Mouse (Mus musculus) limb, embryonic 10.5 days (tissue): ENCODE results near the gene Ubac2. TPM values are rescaled to one million over a fixed set of nuclear protein-coding genes. Genes with fewer than 3 reads are reported as not detected.

Experiments
- DNase-seq: peaks from one replicate; pipeline ENCODE4 v3.0.0-alpha.2; 2017; ENCODE audit warnings: low spot score
- H3K27ac ChIP-seq: fragments of 300-500 bp; sonication (generic); 2 replicates; pipeline ENCODE4 v1.5.1; 2016; ENCODE audit warnings: mild to moderate bottlenecking
- H3K27me3 ChIP-seq: fragments of 300-500 bp; sonication (generic); 2 replicates; pipeline ENCODE4 v1.6.1; 2016; ENCODE audit warnings: low read depth, mild to moderate bottlenecking; ENCODE audit not compliant: poor library complexity, severe bottlenecking
- H3K36me3 ChIP-seq: fragments of 300-500 bp; sonication (generic); 2 replicates; pipeline ENCODE4 v1.6.1; 2016; ENCODE audit warnings: mild to moderate bottlenecking, moderate library complexity
- H3K4me1 ChIP-seq: fragments of 300-500 bp; sonication (generic); 2 replicates; pipeline ENCODE4 v1.6.1; 2016
- H3K4me3 ChIP-seq: fragments of 300-500 bp; sonication (generic); 2 replicates; pipeline ENCODE4 v1.5.1; 2016; ENCODE audit warnings: mild to moderate bottlenecking, moderate library complexity
- H3K9me3 ChIP-seq: fragments of 300-500 bp; sonication (generic); replicated peaks from 2 replicates; pipeline ENCODE4 v1.6.1; 2016; ENCODE audit warnings: mild to moderate bottlenecking
- WGBS: fragments of 180-500 bp; shearing (Covaris S2); methylation state at CpG from one replicate; pipeline ENCODE4 v1.1.7; 2016; 5-methylcytosine and 5-hydroxymethylcytosine counted together
- polyA plus RNA-seq: library from polyadenylated mRNA; unstranded; fragments of >200 nt; fragmentation: Nextera tagmentation; extraction: Ambion mirVana; gene quantifications from 2 replicates; pipeline ENCODE4 v1.2.1, GENCODE M21; 2016

The Ubac2 gene
- polyA plus RNA-seq, 1 experiment from 2014 or later, result 73.4 TPM

DNA sequence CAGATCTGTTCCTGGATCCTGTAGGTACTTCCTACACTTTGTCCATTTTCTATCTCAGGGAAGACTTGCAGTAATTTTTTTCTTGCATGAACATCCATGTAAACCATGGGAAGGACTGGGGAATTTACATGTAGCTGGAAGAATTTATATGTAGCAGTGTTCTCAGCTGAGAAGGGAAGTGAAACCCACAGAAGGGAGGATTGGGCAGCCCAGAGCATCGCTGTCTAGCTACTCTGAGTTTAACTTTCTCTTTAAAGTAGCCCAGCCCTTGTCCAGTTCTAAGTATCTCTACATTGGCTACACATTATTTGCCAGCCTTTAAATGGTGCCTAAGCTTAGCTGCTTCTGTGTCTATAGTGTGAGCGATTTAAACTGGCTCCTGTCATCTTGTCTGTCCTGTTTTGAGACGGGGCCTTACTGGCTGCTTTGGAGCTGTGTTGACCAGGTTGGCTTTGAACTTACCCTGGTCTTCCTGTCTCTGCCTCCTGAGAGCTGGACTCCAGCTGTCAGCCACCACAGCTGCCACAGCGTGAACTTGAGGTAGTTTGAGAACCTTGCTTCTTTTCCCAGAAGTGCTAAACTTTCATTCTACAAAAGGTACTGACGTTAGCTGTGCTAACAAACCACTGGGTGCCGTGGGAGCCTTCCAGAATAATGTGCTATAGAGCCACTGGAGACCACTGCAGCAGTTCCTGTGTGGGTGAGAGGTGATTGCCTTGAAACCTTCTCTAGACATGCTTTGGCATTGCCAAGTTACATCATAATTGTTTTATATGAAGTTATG lies 38.1 kb downstream of the Ubac2 start:
- Histone ChIP-seq H3K27ac (no peak overlapping the region), H3K4me1 (no peaks in the 10 kb centered on the region), H3K4me3 (no peak overlapping the region), H3K9me3 (no peaks in the 10 kb centered on the region), H3K27me3 (no peaks in the 10 kb centered on the region), H3K36me3 (peaks cover 48% of the 10 kb centered on the region)
- 88% methylated on average over 6 of the region's 6 CpGs for WGBS
- DNase-seq, result no peak

DNA sequence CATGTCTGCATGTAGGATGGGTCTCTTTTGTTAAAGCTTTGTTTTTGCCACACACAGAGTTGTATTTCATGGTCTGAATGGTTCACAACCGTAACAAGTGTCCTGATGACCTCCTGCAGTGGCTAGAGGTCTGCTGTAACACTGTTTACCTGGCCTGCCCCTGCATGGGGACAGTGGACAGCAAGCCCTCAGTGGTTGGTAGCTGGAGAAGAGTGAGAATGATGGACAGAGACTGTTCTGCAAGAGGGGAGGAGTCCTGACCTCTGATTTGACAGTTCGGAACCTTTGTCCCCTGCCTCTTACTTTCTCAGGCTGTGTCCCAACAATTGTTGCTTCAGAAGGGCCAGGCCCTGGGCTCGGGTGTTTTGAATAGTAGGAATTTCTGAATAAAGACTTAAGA lies 39.8 kb downstream of the Ubac2 start:
- Histone ChIP-seq H3K4me3 (no peak overlapping the region), H3K4me1 (no peaks in the 10 kb centered on the region), H3K9me3 (no peaks in the 10 kb centered on the region), H3K27me3 (no peaks in the 10 kb centered on the region), H3K27ac (no peak overlapping the region), H3K36me3 (peaks cover 31% of the 10 kb centered on the region)
- 89% methylated on average over 3 of the region's 3 CpGs for WGBS
- DNase-seq, result peak; percentile 20

DNA sequence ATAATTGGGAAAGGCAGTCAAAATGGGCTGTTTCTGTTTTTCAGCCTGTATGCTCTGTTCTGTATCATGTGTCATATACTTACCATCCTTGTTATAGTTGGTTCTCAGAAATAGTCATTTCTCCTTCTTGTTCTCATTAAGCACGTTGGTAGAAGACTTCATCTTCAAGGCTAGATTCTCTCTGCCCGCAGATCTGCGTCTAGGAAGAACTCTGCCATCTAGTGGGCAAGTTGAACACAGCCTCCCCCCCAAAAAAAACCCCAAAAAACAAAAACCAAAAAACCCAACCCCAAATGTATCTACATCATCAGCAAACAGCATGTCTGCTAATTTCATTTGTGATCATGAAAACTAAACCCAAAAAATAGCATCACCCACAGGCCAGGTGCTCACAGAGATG lies 41.3 kb downstream of the Ubac2 start:
- no peak overlapping the region for H3K27ac ChIP-seq
- no peaks in the 10 kb centered on the region for H3K9me3 ChIP-seq
- H3K36me3 ChIP-seq, result peaks cover 28% of the 10 kb centered on the region
- H3K4me3 ChIP-seq, result no peak overlapping the region
- WGBS, result 38% methylated on average over 3 of the region's 3 CpGs
- no peaks in the 10 kb centered on the region for H3K27me3 ChIP-seq
- DNase-seq, result no peak
- no peaks in the 10 kb centered on the region for H3K4me1 ChIP-seq

DNA sequence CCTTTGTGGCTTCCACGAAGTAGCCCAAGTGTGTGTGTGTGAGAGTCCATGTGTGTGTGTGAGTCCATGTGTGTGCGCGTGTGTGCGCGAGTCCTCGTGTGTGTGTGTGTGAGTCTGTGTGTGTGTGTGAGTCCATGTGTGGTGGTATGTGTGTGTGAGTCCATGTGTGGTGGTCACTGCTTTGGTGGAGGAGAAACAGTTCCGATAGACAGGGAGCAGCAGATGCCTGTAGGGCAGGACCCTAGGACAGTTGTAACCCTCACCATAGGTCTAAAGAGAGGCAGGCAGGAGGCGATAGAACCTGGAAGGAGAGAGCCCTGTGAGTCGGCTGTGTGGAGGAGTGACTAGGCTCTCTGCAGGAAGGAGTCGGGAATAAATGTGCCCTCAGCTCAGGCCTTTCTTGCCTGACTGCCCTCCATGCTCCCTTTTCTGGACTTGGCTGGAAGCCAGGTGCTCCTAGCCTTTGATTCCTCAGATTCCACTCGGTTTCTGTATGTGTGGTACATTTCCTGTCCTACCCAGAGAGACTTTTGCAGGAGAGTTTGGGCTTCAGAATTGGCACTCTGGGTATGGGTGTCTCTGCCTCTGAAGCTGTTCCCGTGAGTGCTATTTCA lies 42.2 kb downstream of the Ubac2 start:
- Histone ChIP-seq H3K36me3 (peaks cover 28% of the 10 kb centered on the region), H3K4me1 (no peaks in the 10 kb centered on the region), H3K27ac (no peak overlapping the region), H3K27me3 (no peaks in the 10 kb centered on the region), H3K9me3 (no peaks in the 10 kb centered on the region), H3K4me3 (no peak overlapping the region)
- no peak for DNase-seq
- 89% methylated on average over 12 of the region's 12 CpGs for WGBS

DNA sequence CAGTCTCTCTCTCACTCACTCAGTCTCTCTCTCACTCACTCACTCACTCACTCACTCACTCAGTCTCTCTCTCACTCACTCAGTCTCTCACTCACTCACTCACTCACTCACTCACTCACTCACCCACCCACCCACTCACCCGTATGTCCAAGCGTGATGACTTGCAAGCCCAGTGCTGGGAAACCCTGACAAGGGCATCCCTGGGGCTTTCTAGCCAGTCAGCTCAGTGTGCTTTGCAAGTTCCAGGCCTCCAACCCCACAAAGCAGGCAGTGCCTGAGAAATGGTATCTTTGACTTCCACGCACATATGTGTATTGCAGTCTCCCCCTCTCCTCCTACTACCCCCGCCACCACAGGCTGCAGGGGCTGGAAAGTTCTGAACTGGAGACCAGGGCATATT lies 43.6 kb downstream of the Ubac2 start:
- no peak overlapping the region for H3K4me3 ChIP-seq
- peak; percentile 27 for DNase-seq

DNA sequence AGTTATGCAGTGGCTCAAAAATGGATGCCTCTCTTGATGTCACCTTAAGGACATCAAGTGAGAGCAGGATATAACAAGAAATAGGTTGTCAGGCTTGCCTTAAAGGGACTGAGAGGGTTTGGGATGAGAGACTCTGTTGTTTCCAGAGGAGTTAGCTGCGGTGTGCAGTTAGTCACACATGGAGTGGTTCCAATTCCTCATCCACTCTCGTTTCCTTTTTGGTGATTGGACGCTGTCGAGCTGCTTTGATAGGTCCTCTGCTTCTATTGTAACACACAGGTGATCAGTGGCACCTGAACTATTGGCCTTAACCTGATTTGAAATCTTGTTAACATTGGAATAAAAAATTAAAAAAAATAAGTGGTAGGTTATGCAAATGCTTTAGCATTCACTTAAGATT lies 44.3 kb downstream of the Ubac2 start:
- DNase-seq, result peak; percentile 4
- Histone ChIP-seq H3K9me3 (no peaks in the 10 kb centered on the region), H3K4me3 (no peak overlapping the region), H3K27ac (no peak overlapping the region), H3K27me3 (no peaks in the 10 kb centered on the region), H3K4me1 (no peaks in the 10 kb centered on the region), H3K36me3 (peaks cover 10% of the 10 kb centered on the region)
- 92% methylated on average over 4 of the region's 4 CpGs for WGBS

More for the DNA sequence above, 43.6 kb downstream of the Ubac2 start:
- WGBS, result 95% methylated on average over 4 of the region's 4 CpGs
- Histone ChIP-seq H3K27me3 (no peaks in the 10 kb centered on the region), H3K36me3 (peaks cover 17% of the 10 kb centered on the region), H3K27ac (no peak overlapping the region), H3K9me3 (no peaks in the 10 kb centered on the region), H3K4me1 (no peaks in the 10 kb centered on the region)

DNA sequence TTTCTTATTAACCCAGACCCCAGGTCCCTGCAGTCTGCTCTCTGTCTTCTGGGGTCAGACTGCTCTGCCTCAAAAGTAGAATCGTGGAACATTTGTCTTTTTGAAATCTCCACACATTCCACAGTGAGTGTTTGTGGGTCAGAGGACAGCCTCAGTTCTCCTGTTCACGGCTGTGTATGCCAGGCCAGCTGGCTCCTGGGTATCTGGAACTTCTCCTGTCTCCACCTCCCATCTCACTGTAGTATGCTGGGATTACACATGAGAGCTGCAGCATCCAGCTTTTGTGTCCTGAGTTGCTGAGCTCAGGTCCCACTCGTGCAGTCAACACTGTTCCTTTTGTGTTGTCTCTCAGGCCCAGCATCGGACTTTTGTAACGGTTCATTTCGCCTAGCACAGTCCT lies 46.5 kb downstream of the Ubac2 start:
- WGBS, result 90% methylated on average over 6 of the region's 6 CpGs
- peak; percentile 24 for DNase-seq

DNA sequence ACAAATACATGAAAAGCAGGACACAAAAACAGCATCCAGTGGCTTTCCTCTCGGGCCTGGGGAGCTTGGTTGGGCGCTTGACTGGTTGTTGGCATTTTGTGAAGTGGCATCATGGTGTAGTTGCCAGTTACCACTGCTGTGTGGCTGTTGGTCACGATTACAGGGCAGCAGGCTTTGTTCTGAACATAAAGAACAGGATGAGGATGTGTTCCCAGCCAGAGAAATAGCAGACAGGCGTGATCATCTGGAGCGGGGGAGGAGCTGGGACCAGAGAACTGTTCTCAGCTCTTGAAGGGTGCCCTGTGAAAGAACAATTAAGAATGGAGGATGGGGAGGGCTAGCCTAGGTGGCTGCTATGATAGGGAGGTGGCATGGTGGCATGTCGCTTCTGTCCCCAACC lies 48.5 kb downstream of the Ubac2 start:
- DNase-seq, result no peak

More for the DNA sequence above, 46.5 kb downstream of the Ubac2 start:
- H3K36me3 ChIP-seq, result peaks cover 9% of the 10 kb centered on the region
- H3K4me3 ChIP-seq, result no peak overlapping the region
- no peaks in the 10 kb centered on the region for H3K4me1 ChIP-seq
- no peaks in the 10 kb centered on the region for H3K27me3 ChIP-seq
- H3K9me3 ChIP-seq, result no peaks in the 10 kb centered on the region
- no peak overlapping the region for H3K27ac ChIP-seq

DNA sequence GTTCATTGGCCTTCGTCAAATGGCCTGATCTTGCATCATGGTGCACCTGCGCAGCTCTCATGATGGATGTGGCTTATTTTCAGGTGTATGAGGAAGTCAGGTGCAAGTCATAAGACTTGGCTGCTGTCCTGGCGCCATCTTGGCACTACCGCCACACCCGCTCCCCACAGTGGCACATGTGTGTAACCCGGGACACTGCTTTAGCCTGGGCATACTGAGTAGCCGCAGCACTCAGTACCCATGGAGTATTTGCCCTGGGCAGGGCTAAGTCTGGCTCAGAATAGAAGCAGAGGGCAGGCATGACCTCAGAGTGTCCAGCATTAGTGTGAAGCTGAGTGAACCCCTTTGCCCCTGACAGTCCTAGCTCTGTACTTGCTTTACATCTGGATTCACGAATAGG lies 49.0 kb downstream of the Ubac2 start:
- 95% methylated on average over 8 of the region's 8 CpGs for WGBS
- no peak overlapping the region for H3K4me3 ChIP-seq
- no peaks in the 10 kb centered on the region for H3K36me3 ChIP-seq
- no peaks in the 10 kb centered on the region for H3K9me3 ChIP-seq
- no peak for DNase-seq
- H3K4me1 ChIP-seq, result no peaks in the 10 kb centered on the region
- no peaks in the 10 kb centered on the region for H3K27me3 ChIP-seq
- no peak overlapping the region for H3K27ac ChIP-seq

More for the DNA sequence above, 48.5 kb downstream of the Ubac2 start:
- Histone ChIP-seq H3K4me3 (no peak overlapping the region), H3K36me3 (no peaks in the 10 kb centered on the region), H3K4me1 (no peaks in the 10 kb centered on the region), H3K27ac (no peak overlapping the region), H3K9me3 (no peaks in the 10 kb centered on the region), H3K27me3 (no peaks in the 10 kb centered on the region)
- 88% methylated on average over 6 of the region's 6 CpGs for WGBS

DNA sequence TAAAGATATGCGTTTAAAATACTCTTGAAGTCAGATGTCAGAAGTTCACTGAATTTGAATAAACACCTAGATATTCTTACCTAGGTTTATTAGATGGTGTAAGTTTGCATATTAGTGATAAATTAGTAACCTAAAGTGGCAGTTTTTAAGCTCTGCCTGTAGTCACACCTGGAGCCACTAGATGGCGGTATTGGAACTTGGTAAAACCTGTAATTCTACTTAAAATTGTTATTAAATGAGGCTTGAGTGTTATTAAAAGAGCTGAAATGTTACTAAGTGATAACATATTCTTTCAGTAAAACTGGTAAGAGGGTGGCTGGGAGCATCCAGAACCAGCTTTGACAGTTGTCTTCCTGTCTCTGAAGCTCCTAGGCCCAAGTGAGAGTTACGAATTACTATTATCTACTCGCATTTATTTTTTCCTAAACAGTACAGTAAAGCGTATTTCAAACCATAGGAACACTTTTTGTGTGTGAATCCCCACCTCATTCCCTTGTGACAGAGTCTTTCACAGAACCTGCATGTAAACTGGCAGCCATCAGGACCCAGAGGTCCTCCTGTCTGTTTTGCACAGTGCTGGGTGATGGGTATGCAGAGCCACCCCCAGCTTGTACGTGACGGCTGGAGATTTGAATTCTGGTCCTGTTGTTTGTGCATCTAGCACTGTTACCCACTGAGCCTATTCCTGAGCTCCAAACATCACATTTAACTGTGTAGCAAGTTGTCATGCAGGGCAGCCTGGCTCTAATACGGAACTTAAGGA lies 50.1 kb downstream of the Ubac2 start:
- Histone ChIP-seq H3K4me1 (no peaks in the 10 kb centered on the region), H3K36me3 (peaks cover 2% of the 10 kb centered on the region; the same call in 1 of the 2 replicates), H3K4me3 (no peak overlapping the region), H3K27ac (no peak overlapping the region), H3K27me3 (no peaks in the 10 kb centered on the region), H3K9me3 (no peaks in the 10 kb centered on the region)
- WGBS, result 73% methylated on average over 8 of the region's 8 CpGs
- no peak for DNase-seq

DNA sequence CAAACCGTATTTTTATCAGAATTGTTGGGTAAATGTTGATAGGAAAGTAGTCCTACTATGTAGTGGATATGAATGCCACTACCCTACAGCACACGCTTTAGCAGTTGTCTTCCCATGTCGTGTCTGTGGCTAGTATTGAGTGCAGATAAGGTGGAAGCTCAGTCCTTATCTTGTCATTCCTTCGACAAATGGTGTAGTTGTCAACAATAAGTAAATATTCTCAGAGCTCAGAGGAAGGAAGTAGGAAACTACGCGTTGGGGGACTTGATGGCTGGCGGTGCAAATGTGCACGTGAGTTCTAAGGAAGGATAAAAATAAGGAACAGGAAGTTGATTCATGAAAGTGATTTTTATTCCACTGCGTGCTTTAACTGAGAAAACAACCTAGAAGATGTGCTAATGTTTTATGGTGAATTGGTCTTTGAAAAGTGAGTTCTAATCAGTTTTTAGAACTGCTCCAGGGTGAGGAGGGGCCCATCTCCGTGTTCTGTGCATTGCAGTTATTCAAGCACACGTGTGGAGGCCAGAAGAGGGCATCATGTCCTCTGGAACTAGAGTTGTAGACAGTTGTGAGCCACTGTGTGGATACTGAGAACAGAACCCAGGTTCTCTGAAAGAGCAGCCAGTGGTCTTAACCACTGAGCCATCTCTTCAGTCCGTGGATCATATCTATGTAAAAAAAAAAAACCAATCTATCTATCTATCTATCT lies 51.0 kb downstream of the Ubac2 start:
- H3K36me3 ChIP-seq, result peaks cover 11% of the 10 kb centered on the region
- no peaks in the 10 kb centered on the region for H3K4me1 ChIP-seq
- no peak overlapping the region for H3K27ac ChIP-seq
- 87% methylated on average over 12 of the region's 12 CpGs for WGBS
- DNase-seq, result no peak
- H3K9me3 ChIP-seq, result no peaks in the 10 kb centered on the region
- no peak overlapping the region for H3K4me3 ChIP-seq
- H3K27me3 ChIP-seq, result no peaks in the 10 kb centered on the region

DNA sequence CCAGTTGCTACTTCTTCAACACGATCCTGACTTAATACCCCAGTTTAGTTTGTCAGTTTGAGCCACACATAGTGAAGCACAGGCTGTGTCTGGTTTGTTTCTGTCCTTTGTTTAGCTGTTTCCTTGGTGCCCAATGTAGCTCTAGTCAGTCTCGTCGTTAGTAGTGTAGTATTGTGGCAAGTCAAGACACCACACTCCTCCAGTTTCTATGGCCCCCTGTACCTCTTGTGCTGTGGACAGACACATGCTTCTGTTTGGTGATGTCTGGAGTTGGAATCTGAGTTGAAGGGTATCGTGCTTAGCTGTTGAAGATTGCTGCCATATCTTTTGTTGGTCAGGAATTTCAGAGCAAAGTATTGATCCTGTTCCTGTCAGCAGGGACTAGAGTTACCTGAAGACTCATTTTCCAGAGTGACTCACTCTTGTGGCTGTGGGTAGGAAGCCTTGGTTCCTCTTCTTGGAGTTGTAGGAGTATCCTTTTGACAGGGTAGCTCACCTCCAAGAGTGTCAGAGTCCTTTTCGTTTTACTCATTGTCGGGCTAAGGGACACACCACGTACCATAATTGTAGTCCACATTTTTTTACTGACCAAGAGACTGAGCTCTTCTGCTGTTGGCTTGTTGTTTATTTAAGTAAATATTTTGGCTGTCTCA lies 52.4 kb downstream of the Ubac2 start:
- Histone ChIP-seq H3K4me3 (no peak overlapping the region), H3K36me3 (peaks cover 20% of the 10 kb centered on the region), H3K9me3 (no peaks in the 10 kb centered on the region), H3K27ac (no peak overlapping the region), H3K27me3 (no peaks in the 10 kb centered on the region), H3K4me1 (no peaks in the 10 kb centered on the region)
- DNase-seq, result no peak
- WGBS, result 87% methylated on average over 7 of the region's 7 CpGs
